Mouse (Mus musculus) kidney, embryonic 14.5 days (tissue): ENCODE results near the gene Adamts14. TPM values are rescaled to one million over a fixed set of nuclear protein-coding genes. Genes with fewer than 3 reads are reported as not detected.

Source experiments
- ATAC-seq: fragments of 200-750 bp; cut with Nextera tagmentation; 2 replicates; pipeline ENCODE4 v1.8.0; 2017; ENCODE audit warnings: moderate number of reproducible peaks, mild to moderate bottlenecking, moderate TSS enrichment, moderate library complexity; ENCODE audit not compliant: low FRiP score, low TSS enrichment
- H3K27ac ChIP-seq: fragments of 300-500 bp; sonication (generic); 2 replicates; pipeline ENCODE4 v1.5.1; 2014; ENCODE audit warnings: low read depth, mild to moderate bottlenecking, low read length, moderate library complexity, mixed read lengths
- H3K27me3 ChIP-seq: fragments of 300-500 bp; sonication (generic); 2 replicates; pipeline ENCODE4 v1.6.1; 2014; ENCODE audit warnings: mild to moderate bottlenecking, low read length; ENCODE audit not compliant: control insufficient read depth, insufficient read depth
- H3K36me3 ChIP-seq: fragments of 300-500 bp; sonication (generic); 2 replicates; pipeline ENCODE4 v1.6.1; 2014; ENCODE audit warnings: low read length, mixed read lengths; ENCODE audit not compliant: control insufficient read depth, insufficient read depth
- H3K4me1 ChIP-seq: fragments of 300-500 bp; sonication (generic); 2 replicates; pipeline ENCODE4 v1.6.1; 2014; ENCODE audit warnings: low read length, mixed read lengths; ENCODE audit not compliant: control insufficient read depth, insufficient read depth
- H3K4me2 ChIP-seq: fragments of 300-500 bp; sonication (generic); replicated peaks from 2 replicates; pipeline ENCODE4 v1.6.1; 2014; ENCODE audit warnings: low read depth, mild to moderate bottlenecking, low read length
- H3K4me3 ChIP-seq: fragments of 300-500 bp; sonication (generic); 2 replicates; pipeline ENCODE4 v1.5.1; 2014; ENCODE audit warnings: mild to moderate bottlenecking, low read length
- H3K9ac ChIP-seq: fragments of 300-500 bp; sonication (generic); 2 replicates; pipeline ENCODE4 v1.6.1; 2014; ENCODE audit warnings: low read depth, mild to moderate bottlenecking, low read length, moderate library complexity
- H3K9me3 ChIP-seq: fragments of 300-500 bp; sonication (generic); 2 replicates; pipeline ENCODE4 v1.6.1; 2016; ENCODE audit warnings: low read length; ENCODE audit not compliant: control insufficient read depth
- WGBS: fragments of 180-500 bp; shearing (Covaris S2); extraction: QIAGEN DNeasy Blood & Tissue Kit; methylation state at CpG from one replicate; pipeline ENCODE4 v1.1.7; 2014; 5-methylcytosine and 5-hydroxymethylcytosine counted together
- polyA plus RNA-seq: library from polyadenylated mRNA; unstranded; fragments of >200 nt; fragmentation: Nextera tagmentation; extraction: Ambion mirVana; gene quantifications from 2 replicates; pipeline ENCODE4 v1.2.1, GENCODE M21; 2014

The Adamts14 gene
- polyA plus RNA-seq, 1 experiment from 2014 or later: 1.3 TPM

GRCm38 (mm10) chr10:61155611-61156010 lies 117.6 kb downstream of the Adamts14 start:
- ATAC-seq: no peak
- H3K9ac ChIP-seq: no peak overlapping the region
- H3K36me3 ChIP-seq: no peaks in the 10 kb centered on the region
- no peak overlapping the region for H3K27ac ChIP-seq
- H3K4me2 ChIP-seq: no peak overlapping the region
- H3K27me3 ChIP-seq: no peaks in the 10 kb centered on the region
- H3K9me3 ChIP-seq: no peaks in the 10 kb centered on the region
- H3K4me1 ChIP-seq: no peaks in the 10 kb centered on the region
- 81% methylated on average over 3 of the region's 3 CpGs for WGBS
- H3K4me3 ChIP-seq: no peak overlapping the region

GRCm38 (mm10) chr10:61152131-61152530 lies 121.1 kb downstream of the Adamts14 start:
- Histone ChIP-seq H3K9ac (no peak overlapping the region), H3K27me3 (no peaks in the 10 kb centered on the region), H3K4me3 (no peak overlapping the region), H3K4me2 (no peak overlapping the region), H3K36me3 (no peaks in the 10 kb centered on the region), H3K4me1 (no peaks in the 10 kb centered on the region), H3K9me3 (no peaks in the 10 kb centered on the region), H3K27ac (no peak overlapping the region)
- ATAC-seq: no peak

- 9% methylated on average over 6 of the region's 6 CpGs for WGBS
Observed at GRCm38 (mm10) chr10:61150616-61151015, 122.6 kb downstream of the Adamts14 start.

GRCm38 (mm10) chr10:61149476-61149875 lies 123.8 kb downstream of the Adamts14 start:
- H3K9ac ChIP-seq: no peak overlapping the region
- no peak overlapping the region for H3K4me3 ChIP-seq
- H3K27ac ChIP-seq: no peak overlapping the region
- H3K4me1 ChIP-seq: peaks cover 5% of the 10 kb centered on the region; the same call in 1 of the 2 replicates
- no peak for ATAC-seq
- 86% methylated on average over 3 of the region's 3 CpGs for WGBS
- no peaks in the 10 kb centered on the region for H3K36me3 ChIP-seq
- no peak overlapping the region for H3K4me2 ChIP-seq
- H3K9me3 ChIP-seq: no peaks in the 10 kb centered on the region
- no peaks in the 10 kb centered on the region for H3K27me3 ChIP-seq

More at GRCm38 (mm10) chr10:61150616-61151015, 122.6 kb downstream of the Adamts14 start:
- Histone ChIP-seq H3K27me3 (no peaks in the 10 kb centered on the region), H3K36me3 (no peaks in the 10 kb centered on the region), H3K4me2 (no peak overlapping the region), H3K27ac (no peak overlapping the region), H3K9me3 (no peaks in the 10 kb centered on the region), H3K9ac (no peak overlapping the region), H3K4me3 (no peak overlapping the region), H3K4me1 (peaks cover 1% of the 10 kb centered on the region; the same call in 1 of the 2 replicates)
- no peak for ATAC-seq

GRCm38 (mm10) chr10:61147157-61148040 lies 125.8 kb downstream of the Adamts14 start, which contains the start of gene Sgpl1:
Sgpl1 (minus strand) TSS chr10:61147703.
- Histone ChIP-seq H3K27me3 (no peaks in the 10 kb centered on the region), H3K27ac (peak within 1 kb of the TSS; percentile 95), H3K36me3 (no peaks in the 10 kb centered on the region), H3K9ac (peak within 1 kb of the TSS; percentile 89), H3K4me3 (peak within 1 kb of the TSS; percentile 84), H3K9me3 (no peaks in the 10 kb centered on the region), H3K4me1 (peaks cover 5% of the 10 kb centered on the region; the same call in 1 of the 2 replicates), H3K4me2 (peak within 1 kb of the TSS; percentile 94)
- WGBS: under 1% methylated on average over 76 of the region's 82 CpGs
- ATAC-seq: peak; percentile 87

Other genes starting within 250 kb of the Adamts14 start
- gene Pcbd1, start 184.1 kb downstream of the Adamts14 start, polyA plus RNA-seq: 140 and 143 TPM in 2 replicates
- gene Sgpl1, start 125.7 kb downstream of the Adamts14 start, polyA plus RNA-seq: 35.9 and 72.4 TPM in 2 replicates
- gene Tbata, start 101.5 kb downstream of the Adamts14 start, polyA plus RNA-seq: not detected in 2 replicates
- gene Prf1, start 24.4 kb upstream of the Adamts14 start, polyA plus RNA-seq: not detected in 2 replicates
- gene Pald1, start 110.1 kb upstream of the Adamts14 start, polyA plus RNA-seq: 14.9 and 25.5 TPM in 2 replicates
- gene Nodal, start 144.5 kb upstream of the Adamts14 start, polyA plus RNA-seq: 0.30 and 0.44 TPM in 2 replicates
- gene Eif4ebp2, start 179.2 kb upstream of the Adamts14 start, polyA plus RNA-seq: 54.4 and 61.9 TPM in 2 replicates
- 6.3 and 9.0 TPM in 2 replicates for gene Lrrc20, start 202.4 kb upstream of the Adamts14 start, polyA plus RNA-seq